Mouse (Mus musculus) heart, postnatal 10 days (tissue): ENCODE data around the gene Cdkl1. TPM values are rescaled to one million over a fixed set of nuclear protein-coding genes. Genes with fewer than 3 reads are reported as not detected.

Experiments
- DNase-seq, 2 experiments: peaks; one replicate each; pipeline ENCODE4 v3.0.0; 2021
- intact Hi-C: fragments of 180-260 bp; cut with DNase I; formaldehyde crosslinking; loops from one replicate; pipeline ENCODE4 v1.15.1; 2025
- total RNA-seq, 2 experiments: library from RNA; stranded (reverse); gene quantifications; 2 replicates each; pipeline ENCODE4 v1.2.3; 2021

Gene Cdkl1
- total RNA-seq, 2 experiments from 2014 or later, result 7.0 to 9.2 TPM

DNA sequence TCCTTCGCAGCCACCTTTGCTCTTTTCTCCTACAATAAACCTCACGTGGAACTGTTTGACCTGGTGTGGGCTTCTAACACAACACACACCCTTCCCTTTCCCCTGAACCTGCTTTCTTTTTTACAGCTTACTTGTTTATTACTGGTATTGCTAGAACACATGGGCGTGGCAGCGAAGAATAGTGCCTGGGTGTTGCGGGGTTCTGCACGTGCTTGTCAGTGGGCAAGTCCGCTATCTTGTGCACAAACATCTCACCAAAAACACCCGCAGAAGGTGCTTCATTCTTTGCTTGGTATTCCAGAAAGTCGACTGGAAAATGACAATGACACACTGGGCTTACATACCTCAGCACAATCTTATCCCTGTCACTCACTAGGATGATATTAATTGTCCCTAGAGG is 5.6 kb downstream of the Cdkl1 start:
- intact Hi-C loops, result no loop called here
- no peak for DNase-seq

GRCm38 (mm10) chr12:69783247-69784025 is 7.6 kb downstream of the Cdkl1 start:
- intact Hi-C loops, result no loop called here

DNA sequence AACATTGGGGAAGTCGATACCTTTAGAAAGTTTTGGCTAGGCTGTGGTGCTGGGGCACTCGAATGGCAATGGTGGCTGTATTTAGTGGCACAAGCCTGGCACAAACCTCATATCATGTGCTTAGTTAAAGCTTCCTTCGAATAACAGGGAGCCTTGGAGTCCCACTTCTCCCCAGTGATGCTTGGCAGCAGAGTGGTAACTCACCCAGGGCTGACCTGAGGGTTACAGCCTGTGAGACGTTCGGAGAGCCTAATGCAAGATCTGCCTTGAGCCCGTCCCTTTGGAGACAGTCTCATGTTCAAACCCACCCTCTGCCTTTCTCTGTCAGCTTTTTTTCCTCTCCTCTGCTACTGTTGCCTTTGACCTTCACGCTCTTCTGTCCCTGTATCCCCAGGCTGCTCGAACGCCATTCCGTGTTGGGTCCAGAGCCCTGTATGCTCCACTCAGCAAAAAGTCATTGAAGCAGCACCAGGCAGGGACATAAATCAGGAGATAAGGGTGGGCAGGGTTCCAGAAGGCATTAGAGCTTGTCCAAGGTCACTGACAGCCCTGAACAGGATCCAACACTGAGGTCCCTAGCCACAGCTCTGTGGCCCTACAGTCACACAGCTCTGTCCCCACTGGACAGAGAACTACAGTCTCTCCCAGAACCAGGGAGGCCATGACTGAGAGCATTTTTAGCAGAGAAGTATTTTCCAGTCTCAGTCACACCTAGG is 9.0 kb downstream of the Cdkl1 start:
- peak; percentile 31 to 40 for DNase-seq
- intact Hi-C loops, result no loop called here

More at GRCm38 (mm10) chr12:69783247-69784025, 7.6 kb downstream of the Cdkl1 start:
- DNase-seq, result no peak

- DNase-seq, result no peak
- intact Hi-C loops, result no loop called here
These were observed 9.6 kb downstream of the Cdkl1 start for GRCm38 (mm10) chr12:69781480-69781879.

- intact Hi-C loops, result no loop called here
- no peak for DNase-seq
These were observed 13.1 kb downstream of the Cdkl1 start for GRCm38 (mm10) chr12:69777957-69778356.

- intact Hi-C loops, result no loop called here
- DNase-seq, result no peak
These were observed 13.7 kb downstream of the Cdkl1 start for GRCm38 (mm10) chr12:69777341-69777730.

GRCm38 (mm10) chr12:69776607-69777340 is 14.3 kb downstream of the Cdkl1 start:
- intact Hi-C loops, result no loop called here
- no peak for DNase-seq

DNA sequence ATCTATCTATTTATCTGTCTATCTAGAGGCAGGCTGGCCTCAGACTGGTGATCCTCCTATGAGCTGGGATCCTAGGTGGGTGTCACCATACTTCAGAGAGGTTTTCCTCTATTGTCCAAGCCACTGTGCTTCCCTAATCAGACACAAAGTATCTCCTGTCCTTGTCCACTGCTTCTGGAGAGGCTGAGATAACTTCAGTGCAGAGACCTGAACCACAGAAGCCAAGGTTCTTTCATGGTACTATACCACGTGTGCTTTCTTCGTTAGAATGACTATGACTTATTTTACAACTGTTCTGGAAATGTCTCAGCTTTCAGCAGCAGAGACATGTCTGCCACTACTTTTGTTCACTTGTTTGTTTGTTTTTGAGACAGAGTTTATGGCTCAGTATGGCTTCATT is 22.2 kb downstream of the Cdkl1 start:
- intact Hi-C loops, result no loop called here
- DNase-seq, result no peak

- intact Hi-C loops, result no loop called here
- no peak for DNase-seq
These were observed 23.4 kb downstream of the Cdkl1 start for GRCm38 (mm10) chr12:69767476-69768258.

- DNase-seq, result no peak
- intact Hi-C loops, result no loop called here
These were observed 24.7 kb downstream of the Cdkl1 start for GRCm38 (mm10) chr12:69766185-69766904.

DNA sequence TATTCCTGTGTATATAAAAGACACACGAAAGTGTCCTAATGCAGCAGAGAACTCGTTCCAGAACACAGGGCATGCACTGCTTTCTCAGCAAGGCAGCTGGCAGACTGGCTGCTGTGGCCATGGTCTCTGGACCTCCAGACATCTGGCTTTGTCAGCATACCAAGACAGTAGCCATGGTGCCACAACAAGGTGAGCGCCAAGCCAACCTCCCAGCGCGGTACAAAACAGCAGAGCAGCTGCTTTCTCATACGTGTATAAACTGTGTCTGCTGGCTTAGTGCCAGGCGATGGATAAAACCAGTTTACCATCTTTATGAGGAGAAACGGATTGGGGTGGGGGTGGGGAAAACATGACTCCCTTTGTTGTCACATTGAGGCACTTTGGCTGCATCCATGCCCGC is 25.5 kb downstream of the Cdkl1 start:
- DNase-seq, result no peak
- intact Hi-C loops, result no loop called here

GRCm38 (mm10) chr12:69761603-69762002 is 29.5 kb downstream of the Cdkl1 start:
- peak; percentile 28 to 45 for DNase-seq
- intact Hi-C loops, result no loop called here

- intact Hi-C loops, result no loop called here
- DNase-seq, result no peak
These were observed 30.2 kb downstream of the Cdkl1 start for GRCm38 (mm10) chr12:69760743-69761406.

DNA sequence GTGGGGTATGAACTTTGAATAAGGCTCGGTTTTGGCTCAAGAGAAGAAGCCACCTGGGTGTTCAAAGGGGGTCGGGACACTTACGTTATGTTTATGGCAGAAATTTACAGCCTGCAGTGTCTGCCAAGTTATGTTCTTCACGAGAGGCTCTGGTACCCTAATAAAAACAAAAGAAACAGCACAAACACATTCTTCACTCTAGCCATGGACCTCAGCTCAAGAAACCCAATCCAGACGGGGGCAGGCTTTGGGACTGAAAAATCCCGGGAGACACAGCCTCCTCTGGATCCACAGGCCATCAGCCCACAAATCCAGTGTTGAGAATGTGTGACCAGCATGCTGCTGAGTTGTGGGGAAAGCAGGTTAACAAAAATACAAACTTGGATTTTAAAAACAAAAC is 31.1 kb downstream of the Cdkl1 start:
- intact Hi-C loops, result no loop called here
- DNase-seq, result no peak

DNA sequence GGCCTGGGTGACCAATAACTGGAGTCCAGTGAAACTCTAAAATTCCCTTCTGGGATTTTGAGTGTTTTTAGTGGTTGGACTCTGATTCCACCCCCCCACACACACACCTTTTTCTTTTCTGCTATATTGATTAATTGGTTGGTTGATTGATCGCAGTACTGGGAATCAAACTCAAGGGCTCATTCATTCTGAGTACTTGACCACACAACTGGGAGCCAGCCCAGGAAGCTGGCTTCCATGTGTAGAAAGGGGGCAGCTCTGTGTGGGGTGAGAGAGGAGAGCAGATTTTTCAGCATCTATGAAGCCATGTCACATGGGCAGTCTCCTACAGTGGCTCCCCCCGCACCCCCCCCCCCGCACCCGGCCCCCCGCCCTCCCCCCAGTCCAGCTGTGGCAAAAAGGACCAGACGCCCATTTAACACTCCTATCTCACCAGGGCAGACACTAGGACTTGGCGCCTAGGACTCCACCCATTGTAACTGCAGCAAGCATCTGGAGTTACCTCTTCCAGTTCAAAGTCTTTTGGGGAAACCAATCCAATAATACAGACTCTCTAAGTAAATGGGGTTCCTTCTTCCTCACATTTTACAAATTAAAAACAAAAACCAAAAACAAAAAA is 31.7 kb downstream of the Cdkl1 start:
- DNase-seq, result no peak
- intact Hi-C loops, result loop anchor here (2.0 to 10.0 kb wide), 3 partner anchors 55 to 385 kb away; no protein-coding TSS in a partner anchor

GRCm38 (mm10) chr12:69758221-69759185 is 32.6 kb downstream of the Cdkl1 start:
- intact Hi-C loops, result loop anchor here (1.0 to 10.0 kb wide), 4 partner anchors 56 to 386 kb away; partner anchors contain the start of gene Map4k5
- DNase-seq, result peak; percentile 49 to 56

DNA sequence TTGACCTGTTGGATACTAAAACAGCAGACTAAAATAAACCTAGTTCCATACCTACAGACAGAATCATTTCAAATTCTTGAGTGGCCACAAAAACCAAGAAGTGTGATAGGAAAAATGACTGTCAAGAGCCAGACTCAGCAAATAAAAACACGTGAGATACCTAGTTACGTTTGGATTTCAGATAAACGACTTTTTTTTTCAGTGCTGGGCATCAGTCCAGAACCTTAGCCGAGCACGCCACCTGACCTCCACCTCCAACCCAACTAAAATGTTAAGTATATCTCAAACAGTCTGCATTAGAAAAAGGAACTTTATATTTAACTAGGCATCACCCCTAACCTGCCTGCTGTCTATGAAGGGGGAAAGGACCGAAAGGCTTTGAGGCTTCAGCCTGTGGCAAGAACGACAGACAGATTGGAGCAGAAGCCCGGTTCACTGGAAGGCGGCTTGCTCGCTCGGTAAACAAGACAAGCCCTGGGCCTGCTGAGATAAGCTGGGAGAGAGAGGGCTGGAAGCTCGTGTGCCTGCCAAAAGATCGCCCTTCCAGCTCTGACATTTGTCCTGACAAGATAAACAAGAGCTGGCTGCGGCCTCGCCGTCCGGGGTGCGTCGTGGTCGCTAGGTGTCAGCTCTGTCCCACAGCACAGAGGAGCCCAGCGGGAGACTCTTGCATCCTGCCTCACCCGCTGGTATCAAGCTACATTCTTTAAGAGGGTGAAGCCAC is 33.5 kb downstream of the Cdkl1 start:
- peak; percentile 86 to 91 for DNase-seq
- intact Hi-C loops, result loop anchor here (1.0 to 10.0 kb wide), 5 partner anchors 21 to 387 kb away; partner anchors contain the start of gene Map4k5
